Mouse (Mus musculus) kidney, postnatal 0 days (tissue): ENCODE measurements around the gene Tbc1d10a. TPM values are rescaled to one million over a fixed set of nuclear protein-coding genes. Genes with fewer than 3 reads are reported as not detected.

Source experiments
- ATAC-seq: fragments of 200-750 bp; cut with Nextera tagmentation; replicated peaks from 2 replicates; pipeline ENCODE4 v1.8.0; 2017; ENCODE audit warnings: low read depth, moderate number of reproducible peaks, moderate TSS enrichment, moderate library complexity; ENCODE audit not compliant: low FRiP score
- DNase-seq: peaks from one replicate; pipeline ENCODE4 v3.0.0-alpha.2; 2016; ENCODE audit warnings: low spot score
- H3K27ac ChIP-seq: fragments of 300-500 bp; sonication (generic); 2 replicates; pipeline ENCODE4 v1.5.1; 2014; ENCODE audit warnings: mild to moderate bottlenecking
- H3K27me3 ChIP-seq: fragments of 300-500 bp; sonication (generic); 2 replicates; pipeline ENCODE4 v1.6.1; 2014; ENCODE audit warnings: low read length, mixed read lengths; ENCODE audit not compliant: insufficient read depth
- H3K36me3 ChIP-seq: fragments of 300-500 bp; sonication (generic); 2 replicates; pipeline ENCODE4 v1.6.1; 2014; ENCODE audit warnings: low read length, mixed read lengths; ENCODE audit not compliant: insufficient read depth
- H3K4me1 ChIP-seq: fragments of 300-500 bp; sonication (generic); replicated peaks from 2 replicates; pipeline ENCODE4 v1.6.1; 2014; ENCODE audit warnings: antibody characterized with exemption, low read length, mixed read lengths; ENCODE audit not compliant: insufficient read depth
- H3K4me2 ChIP-seq: fragments of 300-500 bp; sonication (generic); 2 replicates; pipeline ENCODE4 v1.6.1; 2014; ENCODE audit warnings: mild to moderate bottlenecking, low read length, moderate library complexity, mixed read lengths
- H3K4me3 ChIP-seq: fragments of 300-500 bp; sonication (generic); replicated peaks from 2 replicates; pipeline ENCODE4 v1.5.1; 2014; ENCODE audit warnings: low read depth, low read length
- H3K9ac ChIP-seq: fragments of 300-500 bp; sonication (generic); 2 replicates; pipeline ENCODE4 v1.6.1; 2014; ENCODE audit warnings: low read depth, low read length
- H3K9me3 ChIP-seq: fragments of 300-500 bp; sonication (generic); replicated peaks from 2 replicates; pipeline ENCODE4 v1.6.1; 2016; ENCODE audit warnings: low read length, inconsistent platforms, mixed read lengths
- CTCF ChIP-seq: IDR thresholded peaks from 2 replicates; pipeline ENCODE4 v1.5.1; 2016; ENCODE audit warnings: antibody characterized with exemption, low read depth, mild to moderate bottlenecking, moderate library complexity
- WGBS: fragments of 180-500 bp; shearing (Covaris S2); extraction: QIAGEN DNeasy Blood & Tissue Kit; methylation state at CpG from one replicate; pipeline ENCODE4 v1.1.7; 2014; 5-methylcytosine and 5-hydroxymethylcytosine counted together
- polyA plus RNA-seq: library from polyadenylated mRNA; unstranded; fragments of >200 nt; fragmentation: Nextera tagmentation; extraction: Ambion mirVana; gene quantifications from 2 replicates; pipeline ENCODE4 v1.2.1, GENCODE M21; 2015

Gene Tbc1d10a
- polyA plus RNA-seq, 1 experiment from 2014 or later: 40.6 TPM

- no peaks in the 10 kb centered on the region for H3K36me3 ChIP-seq
- H3K9me3 ChIP-seq: no peaks in the 10 kb centered on the region
- ATAC-seq (no peak), DNase-seq (no peak)
- H3K4me2 ChIP-seq: no peak overlapping the region
- WGBS: 89% methylated on average over 21 of the region's 21 CpGs
- H3K4me3 ChIP-seq: no peak overlapping the region
- H3K27ac ChIP-seq: no peak overlapping the region
- no peak overlapping the region for H3K9ac ChIP-seq
- H3K4me1 ChIP-seq: no peaks in the 10 kb centered on the region
- TF ChIP-seq CTCF: no peak
- H3K27me3 ChIP-seq: no peaks in the 10 kb centered on the region
Measured at GRCm38 (mm10) chr11:4236546-4237067, 50.0 kb downstream of the Tbc1d10a start.

DNA sequence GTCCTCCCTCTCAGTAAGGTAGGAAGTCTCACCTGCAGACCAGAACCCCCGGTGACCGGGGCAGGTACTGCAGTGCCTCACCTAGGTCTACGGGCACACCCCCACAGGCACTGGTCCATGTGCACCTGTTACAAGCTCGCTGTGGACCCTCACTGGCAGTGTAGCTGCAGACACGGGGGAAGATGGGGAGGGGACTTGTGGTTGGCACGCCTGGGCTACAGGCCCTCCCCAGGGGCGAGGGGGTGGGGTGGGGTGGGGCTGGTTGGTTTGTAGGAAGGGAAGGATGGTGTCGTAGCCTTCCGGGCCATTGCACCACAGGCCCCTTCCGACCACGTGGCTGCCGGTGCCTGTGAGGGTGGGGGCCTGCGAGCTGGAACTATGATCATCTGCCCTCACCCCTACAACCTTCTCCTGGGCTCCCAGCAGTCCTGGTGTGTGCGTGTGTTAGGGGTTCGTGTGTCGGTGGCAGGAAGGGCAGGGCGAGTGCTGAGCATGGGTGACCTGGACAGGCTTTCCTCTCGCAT, 50.9 kb downstream of the Tbc1d10a start:
- H3K36me3 ChIP-seq: no peaks in the 10 kb centered on the region
- TF ChIP-seq CTCF: no peak
- H3K9ac ChIP-seq: no peak overlapping the region
- no peak overlapping the region for H3K4me3 ChIP-seq
- DNase-seq (no peak), ATAC-seq (no peak)
- no peaks in the 10 kb centered on the region for H3K9me3 ChIP-seq
- WGBS: 76% methylated on average over 18 of the region's 18 CpGs
- H3K4me1 ChIP-seq: no peaks in the 10 kb centered on the region
- no peaks in the 10 kb centered on the region for H3K27me3 ChIP-seq
- H3K4me2 ChIP-seq: no peak overlapping the region
- H3K27ac ChIP-seq: no peak overlapping the region

- Histone ChIP-seq H3K4me1 (no peaks in the 10 kb centered on the region), H3K4me2 (no peak overlapping the region), H3K27me3 (no peaks in the 10 kb centered on the region), H3K9me3 (no peaks in the 10 kb centered on the region), H3K4me3 (no peak overlapping the region), H3K9ac (no peak overlapping the region), H3K27ac (no peak overlapping the region), H3K36me3 (no peaks in the 10 kb centered on the region)
- ATAC-seq (no peak), DNase-seq (no peak)
- no peak for TF ChIP-seq CTCF
- WGBS: 88% methylated on average over 6 of the region's 6 CpGs
Measured at GRCm38 (mm10) chr11:4238167-4238566, 51.6 kb downstream of the Tbc1d10a start.

DNA sequence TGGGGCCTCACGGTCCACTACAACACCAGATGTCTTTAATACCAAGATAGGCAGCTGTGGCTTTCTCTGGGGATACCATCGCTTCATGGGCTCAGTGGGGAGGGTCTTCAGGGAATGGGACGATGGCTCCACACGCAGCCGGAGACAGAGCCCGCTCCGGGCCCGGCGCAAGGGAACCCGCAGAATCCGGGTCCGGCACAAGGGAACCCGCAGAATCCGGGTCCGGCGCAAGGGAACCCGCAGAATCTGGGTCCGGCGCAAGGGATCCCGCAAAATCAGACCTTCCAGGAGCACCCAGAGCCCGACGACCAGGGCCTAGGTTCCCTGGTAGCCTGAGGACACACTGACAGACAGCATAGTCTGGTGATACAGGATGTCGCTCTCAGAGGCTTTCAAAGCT, 53.1 kb downstream of the Tbc1d10a start:
- H3K27me3 ChIP-seq: no peaks in the 10 kb centered on the region
- DNase-seq (no peak), ATAC-seq (no peak)
- no peak overlapping the region for H3K9ac ChIP-seq
- no peak overlapping the region for H3K27ac ChIP-seq
- H3K36me3 ChIP-seq: no peaks in the 10 kb centered on the region
- no peak overlapping the region for H3K4me2 ChIP-seq
- H3K4me1 ChIP-seq: no peaks in the 10 kb centered on the region
- WGBS: 93% methylated on average over 23 of the region's 23 CpGs
- TF ChIP-seq CTCF: no peak
- H3K4me3 ChIP-seq: no peak overlapping the region
- H3K9me3 ChIP-seq: no peaks in the 10 kb centered on the region

- Histone ChIP-seq H3K27ac (no peak overlapping the region), H3K4me2 (no peak overlapping the region), H3K4me1 (no peaks in the 10 kb centered on the region), H3K36me3 (no peaks in the 10 kb centered on the region), H3K9ac (no peak overlapping the region), H3K27me3 (no peaks in the 10 kb centered on the region), H3K9me3 (no peaks in the 10 kb centered on the region), H3K4me3 (no peak overlapping the region)
- 66% methylated on average over 7 of the region's 7 CpGs for WGBS
- no peak for ATAC-seq
- no peak for DNase-seq
- TF ChIP-seq CTCF: no peak
Measured at GRCm38 (mm10) chr11:4240151-4240550, 53.6 kb downstream of the Tbc1d10a start.

DNA sequence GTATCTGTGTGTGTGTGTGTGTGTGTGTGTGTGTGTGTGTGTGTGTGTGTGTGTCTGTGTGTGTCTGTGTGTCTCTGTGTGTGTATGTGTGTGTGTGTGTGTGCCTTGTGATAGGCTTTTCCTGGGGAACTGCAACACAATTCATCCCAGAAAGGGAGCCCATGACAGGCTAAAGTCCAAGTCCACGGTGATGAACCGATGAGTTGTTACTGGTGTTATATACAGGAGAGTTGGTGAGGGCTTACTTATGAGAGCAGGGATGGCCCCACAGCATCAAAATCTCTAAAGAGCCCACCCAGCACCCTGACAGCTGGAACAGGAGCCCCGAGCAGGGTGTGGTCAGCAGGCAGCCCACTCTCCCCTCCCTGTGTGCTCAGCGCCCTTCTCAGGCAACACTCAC, 54.6 kb downstream of the Tbc1d10a start:
- Histone ChIP-seq H3K4me3 (no peak overlapping the region), H3K27me3 (no peaks in the 10 kb centered on the region), H3K4me2 (no peak overlapping the region), H3K9ac (no peak overlapping the region), H3K4me1 (no peaks in the 10 kb centered on the region), H3K9me3 (no peaks in the 10 kb centered on the region), H3K27ac (no peak overlapping the region), H3K36me3 (no peaks in the 10 kb centered on the region)
- no peak for TF ChIP-seq CTCF
- no peak for ATAC-seq
- 79% methylated on average over 4 of the region's 4 CpGs for WGBS
- no peak for DNase-seq

DNA sequence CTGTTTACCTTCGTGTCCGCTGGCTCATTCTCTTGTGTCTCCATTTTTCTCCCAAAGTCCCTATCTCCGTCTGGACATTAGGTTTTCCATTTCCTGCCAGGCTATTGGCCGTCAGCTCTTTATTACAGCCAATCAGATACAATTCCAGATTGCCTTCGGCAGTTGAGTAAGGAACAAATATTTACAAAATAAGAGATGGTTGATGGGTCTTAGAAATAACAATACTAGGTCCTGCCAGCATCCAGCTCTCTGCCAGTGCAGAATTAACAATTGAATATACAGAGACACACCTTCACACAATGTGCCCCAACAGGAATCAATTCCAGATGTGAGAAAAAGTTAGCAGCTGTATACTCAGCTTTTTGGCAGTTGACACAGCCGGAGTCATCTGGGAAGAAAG, 59.5 kb downstream of the Tbc1d10a start:
- Histone ChIP-seq H3K27ac (no peak overlapping the region), H3K4me1 (no peaks in the 10 kb centered on the region), H3K27me3 (no peaks in the 10 kb centered on the region), H3K4me2 (no peak overlapping the region), H3K4me3 (no peak overlapping the region), H3K36me3 (no peaks in the 10 kb centered on the region), H3K9me3 (no peaks in the 10 kb centered on the region), H3K9ac (no peak overlapping the region)
- ATAC-seq: no peak
- 68% methylated on average over 6 of the region's 6 CpGs for WGBS
- TF ChIP-seq CTCF: no peak
- DNase-seq: no peak
